Mouse (Mus musculus): ENCODE measurements around the gene Btbd35f17. TPM values are rescaled to one million over a fixed set of nuclear protein-coding genes. Genes with fewer than 3 reads are reported as not detected.
"Not testable (repeated sequence)": the region's sequence is repeated elsewhere in the genome, so short reads cannot be mapped to it uniquely, and the experiment has no call there.

Gene Btbd35f17
- not detected for total RNA-seq (2021)
- long read RNA-seq = 0 reads

GRCm38 (mm10) chrX:4370336-4370735, at the start of gene Btbd35f17:
TSS of gene Btbd35f17 (plus strand) at chrX:4370636.
- not testable (repeated sequence) for DNase-seq (ENCODE audit: low spot score in 2 of 2)

Other genes starting within 250 kb of the Btbd35f17 start
- not detected for gene Btbd35f28, start 174.1 kb upstream of the Btbd35f17 start, total RNA-seq (2021)
- not detected for gene Btbd35f20, start 79.4 kb upstream of the Btbd35f17 start, total RNA-seq (2021)